Mouse (Mus musculus): Measurements from ENCODE around the gene Wdfy2.

- TF ChIP-seq CTCF (IDR thresholded peaks at IDR 0.05; ENCODE audit: extremely low read depth, insufficient read depth, insufficient read length, insufficient replicate concordance) (no peak), POLR2A (IDR thresholded peaks at IDR 0.05; ENCODE audit: low read depth, low read length) (no peak)
Observed at GRCm38 (mm10) chr14:62855863-62856262, 18.4 kb downstream of the Wdfy2 start.

Measured in spleen, adult 2 months (tissue).